Mouse (Mus musculus): ENCODE data around the gene Gnaz.

Gene Gnaz

DNA sequence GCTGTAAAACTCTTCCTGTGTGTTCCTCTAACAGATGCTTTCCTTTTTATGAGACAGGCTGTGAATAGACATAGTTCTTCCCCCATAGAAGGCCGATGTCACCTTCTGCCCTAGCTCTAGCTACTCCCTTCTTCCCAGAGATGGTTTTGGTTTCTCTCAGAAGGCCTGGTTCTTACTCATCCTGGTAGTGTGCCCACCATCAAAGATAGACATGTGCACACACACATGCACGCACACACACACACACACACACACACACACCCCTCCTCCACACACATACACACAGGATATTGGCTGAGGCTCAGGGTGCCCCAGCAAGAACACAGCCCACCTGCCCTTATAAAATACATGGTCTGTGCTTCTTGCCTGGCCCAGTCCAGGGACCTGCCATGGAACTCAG, 2.3 kb downstream of the Gnaz start:
- no peak for DNase-seq (ENCODE audit: low spot score)

DNA sequence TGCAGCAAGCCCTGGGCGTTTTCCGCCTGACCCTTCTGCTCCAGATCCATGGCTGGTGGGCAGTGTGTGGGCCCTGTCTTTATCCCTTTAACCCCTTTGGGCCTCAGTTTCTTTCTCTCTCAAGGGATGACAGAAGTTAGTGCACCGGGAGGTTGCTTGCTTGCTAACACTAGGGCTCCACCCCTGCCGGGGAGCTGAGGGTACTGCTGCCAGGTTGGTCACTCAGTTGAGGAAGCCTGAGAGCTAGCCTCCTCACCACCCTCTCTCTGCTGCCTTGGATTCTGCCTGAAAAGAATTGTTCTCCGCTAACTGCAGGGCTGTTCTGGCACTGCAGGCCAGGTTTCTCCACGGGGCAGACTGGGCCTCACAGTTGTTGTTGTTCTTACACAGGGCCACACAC, 6.0 kb downstream of the Gnaz start:
- no peak for DNase-seq (ENCODE audit: low spot score)

DNA sequence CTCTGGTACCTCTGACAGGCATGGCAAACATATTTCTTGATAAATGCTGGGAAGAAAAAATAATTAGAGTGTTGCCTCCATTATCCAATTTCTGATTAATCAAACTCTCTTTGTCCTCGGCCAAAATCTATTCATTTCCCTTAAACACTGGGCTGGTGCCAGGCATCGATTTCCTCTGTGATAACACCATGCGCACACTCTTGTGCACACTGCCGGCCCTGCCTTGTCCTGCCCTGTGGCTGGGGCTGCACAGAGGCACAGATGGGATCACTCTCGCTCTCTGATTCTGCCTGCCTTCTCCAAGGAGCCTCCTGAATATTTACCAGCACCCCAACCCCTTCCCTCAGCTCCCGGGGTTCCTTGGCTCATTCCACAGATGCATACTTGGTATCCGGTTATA, 8.6 kb downstream of the Gnaz start:
- no peak for DNase-seq (ENCODE audit: low spot score)

DNA sequence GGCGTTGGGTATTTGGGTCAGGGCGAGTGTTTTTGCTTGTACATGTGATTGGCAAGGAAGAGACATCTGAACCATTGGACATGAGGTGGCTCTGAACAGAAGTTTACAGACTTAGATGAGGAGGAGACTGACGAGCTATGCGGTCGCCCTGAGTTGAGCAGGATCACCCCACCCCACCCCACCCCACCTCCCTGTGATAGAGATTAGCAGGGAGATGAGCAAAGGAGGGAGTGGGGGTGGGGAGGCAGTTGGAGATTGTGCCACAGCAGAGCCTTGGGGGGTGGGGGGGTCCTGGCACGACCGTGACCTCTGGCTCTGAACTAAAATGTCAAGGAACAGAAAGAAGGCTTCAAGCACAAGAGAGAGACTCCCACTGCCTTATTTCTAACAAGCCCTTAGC, 9.5 kb downstream of the Gnaz start:
- no peak for DNase-seq (ENCODE audit: low spot score)

DNA sequence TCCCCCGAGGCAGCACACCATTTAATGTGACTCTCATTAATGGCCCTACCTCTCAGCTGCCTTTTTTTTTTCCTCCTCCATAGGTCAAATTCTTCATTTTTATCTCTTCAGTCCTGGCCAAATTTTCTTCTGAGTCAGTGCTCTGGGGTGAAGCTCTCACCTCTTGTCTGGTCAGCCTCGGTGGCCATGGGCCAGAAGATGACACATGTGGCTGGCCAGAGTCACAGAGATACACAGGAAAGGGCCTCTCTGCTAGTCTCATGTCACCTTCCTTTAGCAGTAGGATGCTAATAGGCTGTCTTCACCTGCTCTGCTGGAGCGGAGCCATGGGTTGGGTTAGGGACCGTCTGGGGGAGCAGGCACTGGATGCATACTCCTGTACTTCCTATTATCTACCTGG, 11.1 kb downstream of the Gnaz start:
- DNase-seq (ENCODE audit: low spot score): no peak

DNA sequence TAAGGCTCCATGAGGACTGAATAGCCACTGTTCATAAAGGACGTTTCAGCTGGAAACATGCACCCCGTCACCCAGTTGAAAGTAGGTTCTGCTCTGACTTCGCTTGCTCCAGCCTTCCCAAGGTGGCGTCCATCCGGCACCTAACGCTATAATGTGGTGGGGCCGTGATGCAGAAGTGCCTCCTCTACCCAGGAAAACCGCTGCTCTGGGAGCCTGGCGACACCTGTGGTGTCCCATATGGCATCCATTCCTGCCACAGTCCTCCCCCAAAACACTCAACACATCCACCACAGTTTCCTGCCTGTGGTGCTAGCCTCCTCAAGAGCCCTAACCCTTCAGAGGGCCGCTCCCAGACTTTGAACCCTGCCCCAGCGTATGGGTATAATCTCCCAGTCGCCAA, 14.2 kb downstream of the Gnaz start:
- no peak for DNase-seq (ENCODE audit: low spot score)

DNA sequence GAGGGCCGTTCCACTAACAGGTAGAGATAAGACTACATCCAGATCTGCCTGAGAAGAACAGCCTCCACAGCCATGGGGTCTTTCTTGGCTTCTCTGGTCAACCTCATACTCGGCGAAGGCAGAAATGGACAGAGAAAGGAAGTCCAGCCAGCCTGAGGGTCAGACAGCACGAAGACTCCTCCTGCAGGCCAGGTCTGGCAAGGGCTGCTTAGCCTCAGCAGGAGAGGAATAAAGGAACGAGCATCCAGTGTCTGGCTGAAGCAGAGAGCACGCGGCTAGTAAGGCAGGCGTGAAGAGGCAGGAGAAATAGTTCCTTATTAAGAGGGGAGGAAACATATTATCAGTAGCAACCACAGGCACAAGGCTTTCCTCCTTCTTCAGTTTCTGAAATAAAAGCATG, 16.2 kb downstream of the Gnaz start:
- no peak for DNase-seq (ENCODE audit: low spot score)

DNA sequence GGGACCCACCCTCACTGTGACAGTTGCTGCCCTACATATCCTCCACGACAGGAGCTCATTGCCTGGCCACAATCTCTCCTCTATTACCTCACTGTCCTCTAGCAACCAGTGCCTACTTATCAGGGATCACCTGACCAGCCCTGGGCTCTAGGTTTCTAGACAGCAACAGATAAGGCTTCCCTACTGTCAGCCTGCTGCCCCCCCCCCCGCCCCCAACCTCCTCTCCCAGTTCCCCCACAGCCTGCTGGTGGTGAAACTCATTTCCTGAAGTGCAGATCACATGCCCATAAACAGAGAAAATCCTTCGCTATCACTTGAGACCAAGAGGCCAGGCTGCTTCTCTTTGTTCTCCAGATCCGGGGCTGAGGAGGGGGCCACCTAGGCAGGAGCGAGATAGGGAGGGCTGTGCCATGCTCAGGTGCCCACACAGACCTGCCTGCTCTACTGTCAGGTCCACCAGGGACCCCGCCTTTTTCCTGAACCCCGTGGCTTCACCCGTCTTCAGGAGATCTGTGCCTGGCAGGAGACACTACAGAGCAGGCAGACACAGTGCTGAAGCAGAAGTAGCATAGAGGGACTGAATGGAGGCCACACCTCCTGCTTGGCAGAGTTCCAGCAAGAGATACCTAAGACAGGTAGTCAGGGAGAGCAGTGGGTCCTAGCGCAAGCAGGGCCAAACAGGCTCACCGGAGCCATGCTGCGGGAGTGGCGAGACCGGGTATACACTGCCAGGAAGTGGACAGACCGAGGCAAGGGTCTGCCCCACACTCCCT, 20.9 kb downstream of the Gnaz start:
- peak; percentile 44 for DNase-seq (ENCODE audit: low spot score)

DNA sequence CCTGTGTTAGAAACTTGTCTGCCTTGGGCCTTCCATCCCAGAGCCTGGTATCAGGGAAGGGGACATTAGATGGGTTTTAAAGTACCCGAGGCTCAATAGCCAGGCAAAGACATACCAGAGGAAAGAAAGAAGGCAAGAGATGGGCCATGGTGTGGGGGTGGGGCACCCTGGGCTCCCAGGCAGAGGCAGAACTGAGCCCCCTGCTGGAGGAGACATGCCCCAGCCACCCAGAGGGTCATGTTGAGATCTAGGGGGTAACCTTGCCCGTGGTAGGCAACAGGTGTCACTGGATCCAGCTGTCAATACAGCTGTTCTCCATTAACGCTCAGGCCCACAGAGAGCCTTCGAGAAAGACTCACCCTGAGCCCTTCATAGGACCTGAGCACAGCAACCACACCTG, 22.8 kb downstream of the Gnaz start:
- DNase-seq (ENCODE audit: low spot score): no peak

DNA sequence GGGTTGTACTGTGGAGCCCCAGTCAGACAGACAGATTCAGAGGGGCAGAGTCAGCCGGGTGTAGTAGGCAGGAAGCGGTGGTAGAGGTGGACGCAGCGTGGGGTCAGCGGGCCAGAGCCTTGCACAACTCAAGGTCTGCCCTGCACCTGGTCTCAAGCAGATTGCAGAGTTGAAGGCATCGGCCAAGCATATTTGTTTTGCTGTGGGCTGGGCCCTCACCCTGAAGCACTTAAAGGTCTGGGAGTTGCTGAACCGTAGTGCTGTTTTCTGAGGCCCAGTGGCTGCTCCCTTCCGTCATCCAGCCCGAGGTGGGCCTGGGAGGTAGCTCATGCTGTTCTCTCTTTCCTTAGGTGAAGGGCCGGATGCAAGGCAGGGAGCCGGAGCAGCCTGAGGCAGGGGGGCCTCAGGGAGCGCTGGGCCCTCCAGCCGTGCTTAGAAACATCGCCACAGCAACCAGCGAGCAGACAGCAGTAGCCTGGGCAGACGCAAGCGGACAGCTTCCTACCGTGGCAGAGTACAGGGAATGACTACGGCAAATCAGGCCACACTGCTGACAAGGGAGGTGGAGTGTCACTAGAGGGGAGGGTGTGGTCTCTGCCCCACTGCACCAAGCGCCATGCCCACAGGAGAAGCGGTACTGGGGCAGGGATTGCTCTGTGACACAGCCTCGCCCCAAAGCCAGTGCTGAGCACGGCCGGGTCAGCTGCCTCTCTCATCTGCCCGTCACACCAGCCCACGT, 23.8 kb downstream of the Gnaz start:
- DNase-seq (ENCODE audit: low spot score): no peak

DNA sequence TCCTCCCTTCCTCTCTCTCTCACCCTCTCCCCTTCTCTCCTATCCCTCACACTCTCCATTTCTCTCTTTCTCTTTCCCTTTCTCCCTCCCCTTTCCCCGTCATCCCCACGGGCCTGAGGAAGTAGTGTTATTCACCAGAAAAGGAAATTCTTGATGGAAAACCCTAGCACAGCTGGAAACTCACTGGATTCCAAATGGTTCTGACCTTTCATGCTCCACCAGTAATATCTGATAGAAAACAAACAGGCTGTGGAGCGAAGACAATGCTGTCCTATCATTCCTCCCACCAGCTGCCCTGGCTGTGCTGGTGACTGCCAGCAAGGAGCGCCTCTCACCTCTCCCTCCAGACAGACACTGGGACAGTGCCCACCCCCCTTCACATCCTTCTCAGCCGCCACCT, 27.9 kb downstream of the Gnaz start:
- no peak for DNase-seq (ENCODE audit: low spot score)

DNA sequence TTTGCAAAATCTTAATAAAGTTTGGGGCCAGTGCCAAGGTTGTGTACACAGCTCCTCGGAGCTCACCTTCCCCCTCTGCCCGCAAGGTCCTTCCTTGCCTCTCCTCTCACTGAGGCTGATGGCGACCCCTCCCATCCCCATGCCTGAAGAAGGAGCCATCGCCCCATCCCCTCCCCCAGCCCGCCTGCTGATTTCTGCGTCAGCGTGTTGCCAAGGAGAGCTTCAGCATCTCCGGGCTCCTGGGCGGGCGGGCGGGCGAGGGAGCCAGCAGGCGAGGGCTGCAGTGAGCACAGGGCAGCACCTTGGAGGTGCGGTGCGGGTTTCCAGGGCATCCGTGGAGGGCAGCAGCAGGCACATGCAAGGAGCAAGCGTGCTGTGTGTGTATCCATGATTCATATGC, 28.4 kb downstream of the Gnaz start:
- DNase-seq (ENCODE audit: low spot score): no peak

DNA sequence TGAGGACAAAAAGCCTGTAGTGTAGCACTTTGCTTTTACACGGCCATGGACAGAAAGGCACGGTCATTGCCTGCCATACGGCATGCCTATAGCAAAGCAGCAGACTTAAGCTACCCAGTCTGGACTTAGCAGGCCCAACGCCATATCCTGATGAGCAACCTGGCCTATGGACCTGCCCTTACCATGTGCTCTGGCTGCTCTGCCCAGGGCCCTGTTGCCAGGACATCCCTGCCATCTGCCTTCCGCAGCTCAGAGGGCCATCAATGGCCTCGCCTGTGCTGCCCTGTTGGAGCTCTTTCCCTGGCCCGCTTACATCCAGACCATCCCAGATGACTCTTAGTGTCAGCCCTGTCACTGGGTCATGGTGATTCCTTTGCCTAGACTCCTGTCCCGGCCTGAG, 34.4 kb downstream of the Gnaz start:
- DNase-seq (ENCODE audit: low spot score): no peak

DNA sequence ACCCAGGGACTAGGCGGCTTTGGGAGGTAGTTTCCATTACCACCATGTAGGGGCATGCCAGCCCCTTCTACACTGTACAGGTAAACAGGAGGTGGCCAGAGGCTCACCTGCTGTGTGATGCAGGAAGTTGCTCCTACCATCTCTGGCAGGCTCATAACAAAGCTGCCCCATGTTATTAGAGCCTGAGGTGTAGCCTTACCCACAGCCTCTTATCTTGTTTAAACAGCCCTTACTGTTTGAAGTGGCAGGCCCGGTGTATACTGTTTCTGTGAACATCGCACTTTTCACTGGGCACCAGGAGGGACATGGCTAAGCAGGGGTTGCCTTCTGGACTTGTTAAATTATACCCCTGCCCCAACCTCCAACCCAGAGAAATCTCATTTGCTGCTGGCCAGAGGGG, 37.1 kb downstream of the Gnaz start:
- no peak for DNase-seq (ENCODE audit: low spot score)

DNA sequence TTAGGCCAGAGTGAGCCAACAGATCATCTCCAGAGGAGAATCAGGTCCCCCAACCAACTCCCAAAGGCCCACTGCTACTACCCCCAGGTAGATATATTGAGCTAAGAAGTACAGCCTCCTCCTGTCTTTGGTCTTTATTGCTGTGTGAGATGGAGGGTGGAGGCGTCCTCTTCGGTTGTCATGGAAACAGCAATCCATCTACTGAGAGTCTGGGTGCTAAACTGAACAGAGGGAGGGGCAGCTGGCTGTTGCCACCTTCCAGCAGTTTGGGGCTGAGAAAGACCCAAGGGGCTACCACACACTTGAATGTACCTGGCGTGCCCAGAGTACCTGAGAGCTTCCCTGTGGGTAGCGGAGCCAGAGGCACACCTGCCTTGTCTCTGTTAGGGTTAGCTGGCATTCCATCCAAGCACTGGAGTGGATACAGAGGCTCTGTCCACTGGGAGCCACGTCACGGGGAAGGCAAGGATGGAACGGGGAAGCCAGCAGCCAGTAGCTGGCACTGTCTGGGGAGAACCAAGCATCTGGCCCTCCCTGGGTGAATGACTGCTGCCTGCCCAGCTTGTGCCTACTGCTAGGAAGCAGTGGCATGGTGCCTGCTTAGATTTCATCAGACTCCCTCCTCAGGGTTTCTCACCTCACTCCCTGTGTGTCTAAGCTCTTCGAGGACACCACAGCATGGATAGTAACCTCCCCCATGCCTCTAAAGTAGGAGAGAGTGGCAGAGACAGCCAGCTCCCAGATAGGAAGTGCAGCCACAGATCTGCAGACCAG, 40.1 kb downstream of the Gnaz start:
- no peak for DNase-seq (ENCODE audit: low spot score)

DNA sequence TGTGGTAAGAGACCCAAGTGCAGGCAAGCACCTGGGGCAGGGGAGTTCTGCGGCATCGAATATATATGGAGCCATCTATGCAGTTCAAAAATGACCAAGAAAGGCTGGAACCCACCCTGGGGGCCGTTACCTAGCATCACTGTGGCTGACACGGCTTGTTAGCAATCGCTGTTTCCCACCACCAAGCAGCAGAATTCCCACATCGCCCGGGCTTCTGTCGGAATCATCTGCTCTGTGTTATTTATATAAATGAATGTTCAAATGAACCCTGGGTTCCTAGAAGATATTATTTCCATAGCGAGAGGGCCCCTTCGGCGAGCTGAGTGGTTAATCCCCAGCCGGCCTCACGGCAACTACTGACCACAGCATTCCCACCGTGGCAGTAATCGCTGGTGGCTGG, 43.7 kb downstream of the Gnaz start:
- no peak for DNase-seq (ENCODE audit: low spot score)

DNA sequence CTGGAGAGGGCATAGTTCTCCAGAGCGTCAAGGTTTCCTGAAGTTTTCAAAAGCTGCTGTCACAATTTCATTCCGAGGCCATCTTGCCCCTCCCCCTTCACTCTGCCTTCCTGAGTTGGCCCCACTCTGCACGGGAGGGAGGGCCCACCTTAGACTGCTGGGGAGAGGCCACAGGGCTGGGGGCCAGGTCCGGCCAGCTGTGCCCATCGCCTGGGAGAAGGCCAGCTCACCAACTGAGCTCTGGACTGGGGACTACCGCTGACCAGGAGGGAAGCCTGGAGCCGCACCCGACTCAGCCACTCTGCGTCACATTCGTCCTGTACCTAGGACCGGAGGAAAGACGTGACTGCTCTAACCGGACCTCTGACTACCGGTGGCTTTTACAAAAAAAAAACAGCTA, 48.5 kb downstream of the Gnaz start:
- no peak for DNase-seq (ENCODE audit: low spot score)

DNA sequence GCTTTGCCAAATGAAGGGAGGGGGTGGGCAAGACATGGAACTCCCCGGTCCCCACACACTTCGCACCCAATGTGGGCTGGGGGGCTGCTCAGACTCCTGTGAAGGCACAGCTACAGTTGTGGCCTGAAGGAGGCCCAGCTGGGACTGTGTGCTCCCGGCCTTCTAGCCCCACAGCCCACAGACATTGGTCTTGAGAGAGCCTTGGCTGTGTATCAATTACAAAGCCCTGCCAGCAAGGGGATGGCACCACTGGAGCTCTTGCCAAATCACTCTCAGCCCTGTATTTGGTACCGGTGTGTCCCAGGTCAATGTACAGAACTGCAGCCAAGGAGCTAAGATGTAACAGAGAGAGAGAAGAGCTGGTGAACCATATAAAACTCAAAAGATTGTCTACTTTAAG, 49.5 kb downstream of the Gnaz start:
- DNase-seq (ENCODE audit: low spot score): no peak

DNA sequence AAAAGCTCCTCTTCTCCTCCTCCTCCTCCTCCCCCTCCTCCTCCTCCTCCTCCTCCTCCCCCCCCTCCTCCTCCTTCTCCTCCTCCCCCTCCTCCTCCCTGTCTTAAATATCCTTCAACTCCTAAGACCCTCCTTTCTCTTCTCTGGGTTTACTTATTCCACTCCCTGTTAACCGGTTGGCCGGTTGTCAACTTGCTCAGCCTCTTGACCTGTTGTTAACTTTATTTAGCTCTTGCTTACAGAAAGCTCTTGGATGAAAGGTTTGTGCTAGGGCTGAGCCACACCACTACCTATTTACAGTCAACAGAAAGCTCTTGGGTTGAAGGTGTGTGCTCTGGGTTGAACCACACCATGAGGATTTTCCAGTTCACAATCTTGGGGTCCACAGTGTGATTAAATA, 53.3 kb downstream of the Gnaz start:
- no peak for DNase-seq (ENCODE audit: low spot score)

DNA sequence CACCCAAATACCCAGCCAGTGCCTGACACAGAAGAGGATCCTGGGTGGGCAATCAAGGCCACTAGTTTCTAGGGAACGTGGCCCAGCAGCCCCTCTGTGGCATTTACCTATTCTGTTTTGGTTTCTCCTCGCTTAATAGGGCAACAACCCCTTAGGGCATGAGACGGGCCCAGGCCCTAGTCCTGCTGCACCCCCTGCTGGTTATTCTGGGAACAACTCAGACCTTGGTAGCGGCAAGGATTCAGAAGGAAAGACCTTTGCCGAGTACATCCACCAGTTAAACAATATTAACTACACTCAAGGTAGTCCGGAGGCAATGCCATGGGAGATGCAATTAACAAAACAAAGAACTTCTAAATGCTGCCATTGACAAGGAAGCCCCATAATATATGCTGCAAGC, 54.2 kb downstream of the Gnaz start:
- peak; percentile 80 for DNase-seq (ENCODE audit: low spot score)

DNA sequence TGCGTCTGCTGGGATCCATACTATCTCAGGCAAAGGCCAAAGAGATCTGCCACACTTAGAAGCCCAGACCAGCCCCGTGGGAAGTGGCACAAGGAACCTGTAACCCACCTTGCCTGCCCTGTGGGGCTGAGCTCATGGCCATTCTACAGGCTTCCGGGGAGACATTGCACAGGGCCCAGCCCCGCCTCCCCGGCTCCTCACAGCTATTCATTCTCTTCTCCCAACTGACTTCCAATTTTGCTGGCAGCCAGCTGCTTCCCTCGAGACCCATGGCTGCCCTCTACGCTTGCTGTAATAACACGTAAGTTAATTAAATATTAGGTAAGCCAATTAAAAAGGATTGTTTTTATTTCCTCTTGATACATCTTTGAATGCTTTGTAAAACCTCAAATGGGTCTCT, 59.5 kb downstream of the Gnaz start:
- DNase-seq (ENCODE audit: low spot score): no peak

DNA sequence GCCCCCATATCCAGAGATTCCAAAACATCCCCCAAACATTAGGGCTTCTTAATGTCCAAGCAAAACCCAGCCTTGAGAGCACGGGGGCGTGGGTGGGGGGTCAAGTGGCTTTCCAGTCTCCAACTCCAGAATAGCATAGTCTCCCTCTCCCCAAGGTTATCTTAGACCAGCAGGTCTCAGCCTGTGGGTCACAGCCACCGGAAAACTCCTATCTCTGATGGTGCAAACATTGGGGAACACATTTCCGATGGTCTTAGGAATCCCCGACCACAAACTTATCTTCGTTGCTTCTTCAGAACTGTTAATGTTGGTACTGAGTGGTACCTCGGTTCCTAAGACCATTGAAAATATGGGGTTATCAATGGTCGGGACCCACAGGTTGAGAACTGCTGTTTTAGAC, 61.8 kb downstream of the Gnaz start:
- DNase-seq (ENCODE audit: low spot score): no peak

DNA sequence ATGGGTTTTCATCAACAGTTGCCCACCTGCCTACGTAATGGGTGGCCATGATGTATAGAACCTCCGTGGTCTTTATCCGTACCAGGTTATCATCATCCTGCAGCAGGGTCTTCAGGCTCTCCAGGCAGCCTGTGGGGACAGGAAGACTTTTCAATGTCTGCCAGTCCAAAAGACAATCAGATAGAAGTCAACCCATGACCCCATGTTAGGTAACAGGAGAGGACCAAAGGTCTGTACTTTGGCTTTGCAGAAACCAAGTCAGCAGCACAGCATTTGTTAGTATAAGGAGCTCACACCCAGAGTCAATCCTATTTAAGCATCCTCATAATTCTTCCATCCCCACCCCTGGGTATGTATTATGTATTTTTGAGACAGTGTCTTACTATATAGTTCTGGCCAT, 62.7 kb downstream of the Gnaz start:
- no peak for DNase-seq (ENCODE audit: low spot score)
